Mouse (Mus musculus): ENCODE results near the gene Atp8a2.

DNA sequence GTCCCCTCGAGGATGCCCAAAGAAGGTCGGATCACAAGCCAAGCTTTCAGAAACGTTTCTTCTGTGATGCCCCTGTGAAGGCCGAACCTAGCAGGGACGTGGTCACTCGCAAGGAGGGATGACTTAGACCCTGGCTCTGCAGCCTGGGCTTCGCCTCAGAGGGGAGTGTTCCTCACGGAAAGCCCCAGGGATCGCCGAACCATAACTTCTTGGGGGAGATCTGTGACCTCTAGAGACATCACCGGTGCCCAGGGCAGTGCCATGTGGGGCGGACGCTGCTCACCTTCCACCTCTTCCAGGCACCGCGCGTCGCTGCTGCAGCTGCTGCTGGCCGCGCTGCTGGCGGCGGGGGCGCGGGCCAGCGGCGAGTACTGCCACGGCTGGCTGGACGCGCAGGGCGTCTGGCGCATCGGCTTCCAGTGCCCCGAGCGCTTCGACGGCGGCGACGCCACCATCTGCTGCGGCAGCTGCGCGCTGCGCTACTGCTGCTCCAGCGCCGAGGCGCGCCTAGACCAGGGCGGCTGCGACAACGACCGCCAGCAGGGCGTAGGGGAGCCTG is 571.1 kb downstream of the Atp8a2 start:
- no peak for TF ChIP-seq POLR2A (IDR thresholded peaks at IDR 0.05; ENCODE audit: insufficient read depth, low read depth, low read length)
- TF ChIP-seq CTCF (IDR thresholded peaks at IDR 0.05) = no peak
- no peak for TF ChIP-seq EP300 (IDR thresholded peaks at IDR 0.05; ENCODE audit: insufficient read depth, low read depth, low read length)
